Mouse (Mus musculus): ENCODE results near the gene Mad2l2. TPM values are rescaled to one million over a fixed set of nuclear protein-coding genes. Genes with fewer than 3 reads are reported as not detected.

Mad2l2 gene
- 31.9 and 32.6 TPM in 2 replicates for polyA plus RNA-seq (2021; fragmentation: Nextera tagmentation)
- long read RNA-seq, experiment 1, transcript Mad2l2-201 (8 exons, 1,535 nt): major isoform, 19 of 27 reads
- long read RNA-seq, experiment 1, partial matches to known transcripts: 0 of 27 reads
- long read RNA-seq, experiment 1, other reads (novel, unspliced or antisense): 7 of 27 reads
- long read RNA-seq, experiment 2, transcript Mad2l2-201 (8 exons, 1,535 nt): major isoform, 22 of 32 reads
- long read RNA-seq, experiment 2, partial matches to known transcripts: 0 of 32 reads
- long read RNA-seq, experiment 2, other reads (novel, unspliced or antisense): 8 of 32 reads

GRCm38 (mm10) chr4:148130133-148130532 lies at the start of gene Mad2l2:
Gene Mad2l2 (plus strand): TSS chr4:148130384.

GRCm38 (mm10) chr4:148087907-148088527 lies 42.2 kb upstream of the Mad2l2 start, which contains the start of gene Agtrap:
Gene Agtrap (minus strand): TSS chr4:148088031.

GRCm38 (mm10) chr4:148130561-148131413 lies 603 bp downstream of the Mad2l2 start, which contains the start of gene Draxin:
Gene Draxin (minus strand): TSS chr4:148130698.

GRCm38 (mm10) chr4:148151267-148152168 lies 21.3 kb downstream of the Mad2l2 start, which contains the start of gene Fbxo6:
Gene Fbxo6 (minus strand): TSS chr4:148152140.

GRCm38 (mm10) chr4:148160436-148161390 lies 30.5 kb downstream of the Mad2l2 start, which contains the start of the genes Fbxo44 and Fbxo2:
Gene Fbxo44 (minus strand): TSS chr4:148160482.
Gene Fbxo2 (plus strand): TSS chr4:148160621.

Small RNAs within 50 kb of the gene (microRNA-seq; reads per million reads assigned to microRNA genes)
- gene Mir7022: not detected

Other genes with a start within 250 kb of the Mad2l2 start
- 88.0 and 98.0 TPM in 2 replicates for gene Mfn2, start 225.7 kb upstream of the Mad2l2 start, polyA plus RNA-seq (2021; fragmentation: Nextera tagmentation)
- 17.2 and 18.9 TPM in 2 replicates for gene Plod1, start 193.6 kb upstream of the Mad2l2 start, polyA plus RNA-seq (2021; fragmentation: Nextera tagmentation)
- gene 2510039O18Rik, start 189.5 kb upstream of the Mad2l2 start, polyA plus RNA-seq (2021; fragmentation: Nextera tagmentation): 3.0 and 3.4 TPM in 2 replicates
- gene Nppb, start 144.6 kb upstream of the Mad2l2 start, polyA plus RNA-seq (2021; fragmentation: Nextera tagmentation): not detected in 2 replicates
- 0.28 TPM in 1 of 2 replicates, not detected in the other for gene Nppa, start 129.7 kb upstream of the Mad2l2 start, polyA plus RNA-seq (2021; fragmentation: Nextera tagmentation)
- 10.1 and 11.3 TPM in 2 replicates for gene Clcn6, start 91.6 kb upstream of the Mad2l2 start, polyA plus RNA-seq (2021; fragmentation: Nextera tagmentation)
- 2.8 and 3.3 TPM in 2 replicates for gene Mthfr, start 91.3 kb upstream of the Mad2l2 start, polyA plus RNA-seq (2021; fragmentation: Nextera tagmentation)
- 7.8 and 11.2 TPM in 2 replicates for gene Agtrap, start 42.4 kb upstream of the Mad2l2 start, polyA plus RNA-seq (2021; fragmentation: Nextera tagmentation)
- 0.04 and 0.13 TPM in 2 replicates for gene Draxin, start 314 bp downstream of the Mad2l2 start, polyA plus RNA-seq (2021; fragmentation: Nextera tagmentation)
- 33.2 and 33.5 TPM in 2 replicates for gene Fbxo6, start 21.8 kb downstream of the Mad2l2 start, polyA plus RNA-seq (2021; fragmentation: Nextera tagmentation)
- gene Fbxo44, start 30.1 kb downstream of the Mad2l2 start, polyA plus RNA-seq (2021; fragmentation: Nextera tagmentation): 137 and 141 TPM in 2 replicates
- gene Fbxo2, start 30.2 kb downstream of the Mad2l2 start, polyA plus RNA-seq (2021; fragmentation: Nextera tagmentation): 129 and 149 TPM in 2 replicates
- 12.5 and 15.1 TPM in 2 replicates for gene Disp3, start 157.6 kb downstream of the Mad2l2 start, polyA plus RNA-seq (2021; fragmentation: Nextera tagmentation)